Mouse (Mus musculus) left cerebral cortex, postnatal 25 days (tissue): ENCODE measurements at regions not wholly inside any gene's neighbourhood (a gene's known extent, or its start where the extent isn't known, plus 50 kb on each side); places are given as distances from the start of the nearest gene placed in this dataset.

Experiments
- DNase-seq, 2 experiments: peaks; one replicate each; pipeline ENCODE4 v3.0.0; 2022; ENCODE audit warnings: low spot score in 2 of 2, mixed read lengths in 1 of 2
- intact Hi-C: fragments of 180-260 bp; cut with DNase I; formaldehyde crosslinking; loops from one replicate; pipeline ENCODE4 v1.15.1; 2025

DNA sequence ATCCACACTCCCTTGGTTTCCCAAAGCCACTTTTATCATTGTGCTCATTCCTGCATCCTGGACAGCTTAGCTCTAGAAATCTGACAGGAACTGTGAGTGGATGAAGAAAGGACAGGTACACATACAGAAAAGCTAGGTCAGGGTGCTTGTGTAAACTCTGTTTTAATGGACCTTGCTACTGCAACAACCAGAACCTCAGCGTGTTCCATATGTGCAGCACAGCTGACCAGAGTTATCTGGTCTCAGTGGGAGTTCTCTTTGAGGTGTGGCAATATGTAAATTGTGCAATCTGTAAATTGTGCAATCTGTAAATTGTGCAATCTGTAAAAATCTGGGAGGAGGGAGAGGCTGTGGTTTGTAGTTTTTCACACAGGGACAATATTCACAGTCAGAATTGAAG, 282.4 kb upstream of the Ptprd start:
- intact Hi-C loops = no loop called here

DNA sequence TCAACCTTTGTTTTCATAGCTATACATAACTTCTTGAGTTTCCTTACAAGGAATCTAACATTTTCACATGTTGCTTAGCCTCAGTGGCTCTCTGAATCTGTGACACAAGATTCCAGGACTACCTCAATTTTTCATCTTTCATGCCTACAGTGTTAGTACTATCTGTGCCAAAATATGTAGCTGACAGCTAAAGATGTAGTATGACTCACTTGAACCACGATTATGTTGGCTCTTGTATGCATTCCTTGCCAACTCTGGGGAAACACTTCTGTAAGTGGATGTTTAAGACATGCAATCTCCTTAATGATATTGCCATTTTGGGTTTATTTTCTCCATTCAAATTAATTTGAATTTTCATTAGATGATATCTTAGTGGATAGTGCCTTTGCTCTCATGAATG, 254.8 kb upstream of the Ptprd start:
- intact Hi-C loops = no loop called here
- peak in 1 of 2 experiments; percentile 54 for DNase-seq

More for the DNA sequence above, 282.4 kb upstream of the Ptprd start:
- DNase-seq = no peak

DNA sequence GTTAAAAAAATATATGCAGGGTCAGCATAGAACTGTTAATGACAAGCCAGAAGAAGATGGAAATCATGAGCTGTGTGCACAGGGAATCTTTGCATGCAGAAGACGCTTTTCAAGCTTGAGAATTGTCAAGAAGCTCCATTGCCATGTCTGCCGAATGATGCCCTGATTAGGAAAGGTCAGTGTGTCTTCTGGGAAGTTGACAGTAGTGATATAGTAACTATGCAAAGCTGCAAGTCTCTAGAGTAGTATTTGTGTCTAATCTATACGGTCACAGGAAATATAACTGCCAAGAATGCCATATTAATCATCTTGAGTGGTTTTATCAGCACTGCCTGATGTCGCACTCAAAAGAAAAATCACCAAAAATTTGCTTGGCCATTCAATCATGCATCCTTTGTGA, 244.5 kb upstream of the Ptprd start:
- intact Hi-C loops = no loop called here
- DNase-seq = no peak

DNA sequence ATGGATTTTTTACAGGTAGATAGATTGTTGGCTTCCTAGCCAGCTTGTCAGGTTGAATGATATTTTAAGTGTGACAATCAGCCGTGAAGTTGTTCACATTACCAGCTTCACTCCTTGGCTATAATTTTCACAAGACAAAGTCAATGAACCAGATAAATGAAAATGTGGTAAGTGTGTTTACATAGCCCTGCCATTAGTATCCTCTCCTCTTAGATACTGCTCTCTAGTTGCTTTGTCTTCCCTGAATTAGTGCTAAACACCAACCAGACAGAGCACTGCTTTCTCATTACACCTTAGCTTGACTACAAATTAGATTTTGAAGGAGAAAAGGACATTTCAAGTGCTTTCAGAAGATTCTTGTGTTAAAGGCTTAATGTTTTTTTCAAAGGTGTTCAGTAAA, 205.4 kb upstream of the Ptprd start:
- no peak for DNase-seq
- intact Hi-C loops = no loop called here

DNA sequence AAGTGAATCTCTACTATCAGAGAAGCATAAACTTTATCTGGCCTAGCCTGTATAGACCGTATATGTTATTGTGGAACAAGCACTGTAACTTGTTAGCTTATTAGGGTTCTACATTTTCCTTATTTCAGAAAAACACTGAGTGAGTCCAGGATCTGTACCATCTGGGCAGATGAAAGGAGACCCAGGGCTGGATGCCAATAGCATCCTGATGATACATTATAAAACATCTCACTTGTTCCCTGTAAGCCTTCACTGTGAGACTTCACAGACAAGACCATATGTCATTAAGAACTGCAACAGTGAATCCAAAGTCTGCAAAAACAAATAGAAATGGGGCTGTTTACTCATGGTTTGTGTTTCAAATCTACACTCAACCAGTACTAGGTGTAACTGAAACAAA, 177.6 kb upstream of the Ptprd start:
- peak; percentile 18 to 26 for DNase-seq

DNA sequence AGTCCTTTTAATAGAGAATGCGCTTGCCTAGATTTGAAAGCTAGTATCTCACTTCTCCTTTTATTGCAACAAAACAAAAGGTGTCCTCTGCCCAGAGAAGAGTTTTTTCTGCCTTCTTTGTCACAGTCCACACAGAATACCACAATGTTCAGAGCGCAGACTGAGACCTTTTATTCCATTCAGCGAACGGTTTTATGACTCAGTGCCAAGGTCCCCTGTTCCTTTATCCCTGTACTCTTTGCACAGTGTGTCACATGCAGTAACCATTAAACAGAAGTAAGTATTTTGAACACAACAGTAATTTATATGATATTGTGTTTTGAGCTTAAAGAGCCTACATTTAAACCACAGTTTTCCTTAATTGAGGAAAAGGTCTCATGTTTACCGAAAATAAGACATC, 143.4 kb upstream of the Ptprd start:
- no peak for DNase-seq
- intact Hi-C loops = no loop called here

More for the DNA sequence above, 177.6 kb upstream of the Ptprd start:
- intact Hi-C loops = no loop called here

DNA sequence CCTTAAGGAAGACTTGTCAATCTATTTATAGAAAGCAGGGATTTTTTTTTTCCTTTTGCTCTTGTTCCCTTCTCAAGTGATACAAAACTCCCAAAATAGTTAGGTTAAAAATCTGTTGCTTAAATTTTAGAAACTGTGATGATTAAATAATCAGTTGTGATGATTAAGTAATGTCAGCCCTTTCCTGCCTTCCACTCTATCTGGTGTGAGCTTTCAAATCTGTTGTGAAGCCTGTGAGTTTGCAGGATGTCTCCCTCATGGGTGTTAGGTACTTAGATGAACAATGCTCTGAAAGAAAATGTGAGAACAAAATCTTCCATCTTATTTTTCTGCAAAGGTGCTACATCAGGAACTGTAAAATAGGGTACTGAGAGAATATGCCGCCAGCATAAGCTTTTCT, 124.0 kb upstream of the Ptprd start:
- peak; percentile 13 to 54 for DNase-seq
- intact Hi-C loops = no loop called here

DNA sequence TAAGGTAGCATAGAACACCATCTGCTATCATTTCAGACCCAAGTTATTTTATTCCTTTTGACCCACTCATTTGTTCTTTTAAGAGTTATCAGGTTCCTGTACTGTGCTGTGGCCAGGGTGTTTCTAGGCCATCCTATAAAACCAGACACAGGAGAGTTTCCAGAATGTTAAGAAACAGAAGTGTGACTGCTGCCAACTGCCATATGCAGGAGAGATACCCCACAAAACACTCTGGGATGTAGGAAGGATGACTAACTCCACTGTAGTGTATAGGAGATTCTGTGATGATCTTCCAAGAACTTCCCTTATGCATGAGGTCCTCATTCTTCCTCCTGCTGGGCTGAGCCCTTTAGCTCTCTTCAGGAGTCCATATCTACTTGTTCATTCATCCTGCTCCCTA, 76.7 kb upstream of the Ptprd start:
- intact Hi-C loops = no loop called here
- peak in 1 of 2 experiments; percentile 86 for DNase-seq
